28 mouse cellular contexts compared by ENCODE assay signal in genomic region chr2:76702188-76702587, GRCm38 (mm10). TPM values are rescaled to one million over a fixed set of nuclear protein-coding genes. Genes with fewer than 3 reads are reported as not detected.
DNase-seq lines count a peak whose midpoint lies in the region; ATAC-seq and TF ChIP-seq lines count a peak whose summit lies in the region.
"Had no signal": no experiment of that assay in that cellular context is flagged by ENCODE, and none has a peak within 500 bp of the region (broad histone marks: within the 10 kb centered on the region; RNA-seq: fewer than 3 reads in every experiment).

No protein-coding gene starts in this region.

- no peaks in the 10 kb centered on the region for H3K4me1 ChIP-seq in heart, embryonic 14.5 days (ENCODE audit: control insufficient read depth in 2 of 2, insufficient read depth in 2 of 2, low read length in 2 of 2)
- H3K4me1 ChIP-seq: embryonic facial prominence, embryonic 12.5 days; embryonic facial prominence, embryonic 15.5 days; forebrain, embryonic 13.5 days; heart, embryonic 12.5 days; hindbrain, embryonic 13.5 days; intestine, embryonic 15.5 days had no signal

- no peaks in the 10 kb centered on the region for H3K79me2 ChIP-seq in myocyte (ENCODE audit: control insufficient read depth, insufficient read depth)

- TF ChIP-seq POLR2A in myocyte (IDR thresholded peaks at IDR 0.05; ENCODE audit: insufficient read length, low read depth) = peak; percentile 7

- H3K9me3 ChIP-seq in heart, embryonic 14.5 days (ENCODE audit: control insufficient read depth, low read length) = no peaks in the 10 kb centered on the region
- H3K9me3 ChIP-seq: embryonic facial prominence, embryonic 12.5 days; embryonic facial prominence, embryonic 15.5 days; forebrain, embryonic 13.5 days; heart, embryonic 12.5 days; hindbrain, embryonic 10.5 days; hindbrain, embryonic 13.5 days; intestine, embryonic 15.5 days had no signal

- H3K4me3 ChIP-seq in heart, embryonic 14.5 days (ENCODE audit: control insufficient read depth in 1 of 2, insufficient read depth in 1 of 2, low read depth in 1 of 2, low read length in 2 of 2) = no peak overlapping the region
- no peak overlapping the region for H3K4me3 ChIP-seq in myocyte
- H3K4me3 ChIP-seq: embryonic facial prominence, embryonic 12.5 days; embryonic facial prominence, embryonic 15.5 days; forebrain, embryonic 13.5 days; heart, embryonic 12.5 days; hindbrain, embryonic 10.5 days; hindbrain, embryonic 13.5 days; intestine, embryonic 15.5 days had no signal

- intact Hi-C loops in heart, postnatal 14 days (cut with DNase I) = no loop called here
- intact Hi-C loops in left cerebral cortex, postnatal 25 days (cut with DNase I) = no loop called here

- H3K9ac ChIP-seq in heart, embryonic 14.5 days (ENCODE audit: low read length) = no peak overlapping the region
- H3K9ac ChIP-seq: embryonic facial prominence, embryonic 12.5 days; embryonic facial prominence, embryonic 15.5 days; forebrain, embryonic 13.5 days; heart, embryonic 12.5 days; hindbrain, embryonic 13.5 days; intestine, embryonic 15.5 days had no signal

- DNase-seq in gastrocnemius, postnatal 10 days = peak; percentile 40
- no peak for DNase-seq in gastrocnemius, adult 18-20 months (ENCODE audit: low spot score)
- DNase-seq in heart, postnatal 14 days = no peak
- DNase-seq in left cerebral cortex, postnatal 25 days (ENCODE audit: low spot score in 2 of 2) = no peak
- DNase-seq: adrenal gland, adult 2 months; adrenal gland, postnatal 14 days; cerebellum, adult 11 months; cerebellum, adult 2 months; cerebellum, adult 9-11 months; cerebellum, postnatal 25 days; kidney, adult 11 months; kidney, adult 8-10 months had no signal

- 0 out of 2 replicates have a peak, but pooled peaks have one; percentile 20 for ATAC-seq in heart, embryonic 14.5 days (ENCODE audit: insufficient number of reproducible peaks, insufficient read depth, low FRiP score, low read depth)
- ATAC-seq: CD4-positive, CD25-positive, alpha-beta regulatory T cell, adult 4 months; forebrain, embryonic 13.5 days; forebrain, embryonic 16.5 days; hindbrain, embryonic 16.5 days; intestine, embryonic 15.5 days had no signal

- no peak overlapping the region for H3ac ChIP-seq in myocyte (ENCODE audit: control insufficient read depth, insufficient read length)

- H3K4me2 ChIP-seq in heart, embryonic 14.5 days (ENCODE audit: low read length) = no peak overlapping the region
- no peak overlapping the region for H3K4me2 ChIP-seq in myocyte (ENCODE audit: low read depth)
- H3K4me2 ChIP-seq: embryonic facial prominence, embryonic 12.5 days; embryonic facial prominence, embryonic 15.5 days; forebrain, embryonic 13.5 days; heart, embryonic 12.5 days; hindbrain, embryonic 13.5 days; intestine, embryonic 15.5 days had no signal

- H3K27ac ChIP-seq in heart, embryonic 14.5 days (replicated peaks in 1 of 2; ENCODE audit: control insufficient read depth in 1 of 2, insufficient read depth in 1 of 2, low read depth in 2 of 2, low read length in 2 of 2) = no peak overlapping the region
- H3K27ac ChIP-seq: embryonic facial prominence, embryonic 12.5 days; embryonic facial prominence, embryonic 15.5 days; forebrain, embryonic 13.5 days; hindbrain, embryonic 10.5 days; hindbrain, embryonic 13.5 days; intestine, embryonic 15.5 days had no signal

- no peaks in the 10 kb centered on the region for H3K27me3 ChIP-seq in heart, embryonic 14.5 days (ENCODE audit: control insufficient read depth, insufficient read depth, low read length)
- H3K27me3 ChIP-seq in myocyte (ENCODE audit: control insufficient read depth, insufficient read depth, insufficient read length) = no peaks in the 10 kb centered on the region
- H3K27me3 ChIP-seq: embryonic facial prominence, embryonic 12.5 days; embryonic facial prominence, embryonic 15.5 days; forebrain, embryonic 13.5 days; heart, embryonic 12.5 days; hindbrain, embryonic 13.5 days; intestine, embryonic 15.5 days had no signal

- H3K36me3 ChIP-seq in heart, embryonic 14.5 days (ENCODE audit: control insufficient read depth, insufficient read depth, low read length) = peaks cover 68% of the 10 kb centered on the region
- H3K36me3 ChIP-seq in myocyte (ENCODE audit: control insufficient read depth, insufficient read depth) = peaks cover 47% of the 10 kb centered on the region
- H3K36me3 ChIP-seq: intestine, embryonic 15.5 days had no signal

- 71% methylated on average over 3 of the region's 3 CpGs for WGBS in heart, embryonic 14.5 days

TF ChIP-seq in myocyte, 11 proteins besides CTCF, POLR2A, EP300 and RAD21:
- TF ChIP-seq MYOD1 (IDR thresholded peaks at IDR 0.05; ENCODE audit: control insufficient read depth in 1 of 3, insufficient read length in 2 of 3, low read depth in 2 of 3) (no peak), E2F4 (IDR thresholded peaks at IDR 0.05; ENCODE audit: insufficient read depth) (no peak), POLR2AphosphoS2 (IDR thresholded peaks at IDR 0.05; ENCODE audit: insufficient read length, low read depth) (peak; percentile 84), SRF (IDR thresholded peaks at IDR 0.05; ENCODE audit: control insufficient read depth, insufficient read length, low read depth) (no peak), REST (IDR thresholded peaks at IDR 0.05; ENCODE audit: insufficient read depth, insufficient read length) (no peak), MYOG (IDR thresholded peaks at IDR 0.05; ENCODE audit: control insufficient read depth in 1 of 3, insufficient read depth in 1 of 3, insufficient read length in 2 of 3, low read depth in 2 of 3) (no peak)

RNA-seq across cellular contexts. Expression of gene Plekha3, which starts 27.1 kb away (rescaled TPM):
- 1 to 10 TPM; 7.2 to 8.4 TPM for total RNA-seq in gastrocnemius, postnatal 10 days (2021)
- total RNA-seq in gastrocnemius, adult 18-20 months (2021) = 10 to 100 TPM; 10.7 TPM
- 10.0 and 13.0 TPM in 2 replicates for polyA plus RNA-seq in heart, embryonic 14.5 days (2014; fragmentation: Nextera tagmentation; extraction: Ambion mirVana)
- 10 to 100 TPM; 19.2 to 19.7 TPM for total RNA-seq in heart, postnatal 14 days (2021)
- polyA plus RNA-seq in myocyte (2012; fragmentation: generic; extraction: Trizol) = 13.1 TPM
- total RNA-seq in left cerebral cortex, postnatal 25 days (2021) = 10 to 100 TPM; 37.1 to 38.3 TPM

RNA-seq across cellular contexts. Expression of gene Fkbp7, which starts 29.3 kb away (rescaled TPM):
- 10 to 100 TPM; 26.9 to 40.5 TPM for total RNA-seq in gastrocnemius, postnatal 10 days (2021)
- total RNA-seq in gastrocnemius, adult 18-20 months (2021) = 1 to 10 TPM; 4.7 to 6.7 TPM
- polyA plus RNA-seq in heart, embryonic 14.5 days (2014; fragmentation: Nextera tagmentation; extraction: Ambion mirVana) = 73.8 and 85.0 TPM in 2 replicates
- total RNA-seq in heart, postnatal 14 days (2021) = 10 to 100 TPM; 23.6 to 23.7 TPM
- 34.8 TPM for polyA plus RNA-seq in myocyte (2012; fragmentation: generic; extraction: Trizol)
- total RNA-seq in left cerebral cortex, postnatal 25 days (2021) = 1 to 10 TPM; 4.4 to 5.6 TPM

RNA-seq across cellular contexts. Expression of gene Pjvk, which starts 53.9 kb away (rescaled TPM):
- total RNA-seq in gastrocnemius, postnatal 10 days (2021) = not detected
- total RNA-seq in gastrocnemius, adult 18-20 months (2021) = not detected
- polyA plus RNA-seq in heart, embryonic 14.5 days (2014; fragmentation: Nextera tagmentation; extraction: Ambion mirVana) = 0.18 TPM in 1 of 2 replicates, not detected in the other
- total RNA-seq in heart, postnatal 14 days (2021) = under 1 TPM in 1 of 2 experiments, not detected in 1; 0.27 TPM
- 0.04 TPM for polyA plus RNA-seq in myocyte (2012; fragmentation: generic; extraction: Trizol)
- under 1 TPM; 0.27 to 0.30 TPM for total RNA-seq in left cerebral cortex, postnatal 25 days (2021)
- total RNA-seq: adrenal gland, postnatal 14 days; common myeloid progenitor, adult 5-6 weeks; gastrocnemius, adult 8-10 months; granulocyte monocyte progenitor cell, adult 5-6 weeks; MEL had no signal
- polyA plus RNA-seq: adrenal gland, adult 2 months; CD4-positive, CD25-positive, alpha-beta regulatory T cell, adult 4 months; heart, embryonic 12.5 days had no signal

RNA-seq across cellular contexts. Expression of gene Prkra, which starts 54.4 kb away (rescaled TPM):
- total RNA-seq in gastrocnemius, postnatal 10 days (2021) = 10 to 100 TPM; 10.3 to 13.4 TPM
- total RNA-seq in gastrocnemius, adult 18-20 months (2021) = 1 to 10 TPM; 3.0 TPM
- 37.8 and 38.9 TPM in 2 replicates for polyA plus RNA-seq in heart, embryonic 14.5 days (2014; fragmentation: Nextera tagmentation; extraction: Ambion mirVana)
- 10 to 100 TPM; 16.0 to 16.9 TPM for total RNA-seq in heart, postnatal 14 days (2021)
- polyA plus RNA-seq in myocyte (2012; fragmentation: generic; extraction: Trizol) = 15.3 TPM
- total RNA-seq in left cerebral cortex, postnatal 25 days (2021) = 10 to 100 TPM; 14.2 to 14.7 TPM
